Mouse (Mus musculus): ENCODE results near the gene Fam168b. TPM values are rescaled to one million over a fixed set of nuclear protein-coding genes. Genes with fewer than 3 reads are reported as not detected.
A peak's percentile ranks its signal among the peaks of the same experiment; 100 is the strongest.

Gene Fam168b
- 22.2 and 28.7 TPM in 2 replicates for polyA plus RNA-seq (2011; ENCODE audit: insufficient read depth, insufficient read length, low replicate concordance, missing spikeins)

DNA sequence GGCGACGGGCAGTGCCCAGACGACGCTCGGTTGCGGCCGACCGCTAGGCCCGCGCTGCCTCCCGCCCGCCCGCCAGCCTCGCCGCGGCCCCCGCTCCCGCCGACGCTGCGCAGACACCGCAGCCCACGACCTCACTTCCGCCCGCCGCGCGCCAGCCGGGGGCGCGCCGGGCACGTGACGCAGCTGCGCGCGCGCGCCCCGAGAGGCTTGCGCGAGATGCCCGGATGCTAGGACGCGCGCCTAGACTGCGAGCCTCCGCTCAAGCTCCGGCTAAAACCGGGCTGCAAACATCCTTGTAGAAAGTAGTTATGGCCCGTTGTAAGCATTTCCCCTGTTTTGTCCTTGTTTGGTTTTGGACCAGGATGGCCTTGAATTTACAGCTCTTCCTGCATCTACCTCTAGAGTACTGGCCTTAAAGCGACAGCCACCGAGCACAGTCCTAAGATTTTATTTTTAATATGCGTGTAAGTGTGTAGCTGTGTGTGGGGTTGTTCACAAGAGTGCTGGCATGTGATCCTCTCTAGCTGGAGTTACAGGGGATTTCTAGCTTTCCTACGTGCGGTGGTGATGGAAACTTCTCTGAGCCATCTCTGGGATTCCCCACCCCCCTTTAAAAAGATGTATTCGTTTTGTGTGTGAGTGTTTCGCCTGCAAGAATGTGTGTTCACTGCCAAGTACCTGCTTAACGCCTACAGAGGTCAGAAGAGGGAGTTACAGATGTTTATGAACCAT, at the start of gene Fam168b:
TSS of gene Fam168b (minus strand) at position 179 of the 732 bp plus-strand sequence.
- peak; percentile 85; the same call in 1 of the 2 replicates for TF ChIP-seq POLR2A (IDR thresholded peaks at IDR 0.05; ENCODE audit: borderline replicate concordance, control insufficient read depth, low read depth, low read length)
- TF ChIP-seq CTCF (IDR thresholded peaks at IDR 0.05; ENCODE audit: control insufficient read depth, insufficient read depth, low read length), result no peak
- H3K4me1 ChIP-seq (ENCODE audit: control insufficient read depth, insufficient read depth, low read length), result peaks cover 8% of the 10 kb centered on the region
- WGBS, result 2% methylated on average over 54 of the region's 59 CpGs

GRCm38 (mm10) chr1:34892466-34892865, 49.6 kb upstream of the Fam168b start:
- H3K4me1 ChIP-seq (ENCODE audit: control insufficient read depth, insufficient read depth, low read length), result no peaks in the 10 kb centered on the region
- no peak overlapping the region for H3K27ac ChIP-seq (ENCODE audit: control insufficient read depth, insufficient read depth, low read depth, low read length, poor library complexity)
- TF ChIP-seq CTCF (IDR thresholded peaks at IDR 0.05; ENCODE audit: control insufficient read depth, insufficient read depth, low read length), result no peak
- TF ChIP-seq POLR2A (IDR thresholded peaks at IDR 0.05; ENCODE audit: borderline replicate concordance, control insufficient read depth, low read depth, low read length), result no peak
- WGBS, result 90% methylated on average over 3 of the region's 3 CpGs
- no peak overlapping the region for H3K4me3 ChIP-seq (replicated peaks; ENCODE audit: control insufficient read depth, low read depth, low read length)

More for the DNA sequence above, at the start of gene Fam168b:
- peak within 1 kb of the TSS; percentile 98 for H3K27ac ChIP-seq (ENCODE audit: control insufficient read depth, insufficient read depth, low read depth, low read length, poor library complexity)
- H3K4me3 ChIP-seq (replicated peaks; ENCODE audit: control insufficient read depth, low read depth, low read length), result peak within 1 kb of the TSS; percentile 90

GRCm38 (mm10) chr1:34891559-34892289, 48.9 kb upstream of the Fam168b start:
- Histone ChIP-seq H3K4me1 (ENCODE audit: control insufficient read depth, insufficient read depth, low read length) (no peaks in the 10 kb centered on the region), H3K4me3 (replicated peaks; ENCODE audit: control insufficient read depth, low read depth, low read length) (no peak overlapping the region), H3K27ac (ENCODE audit: control insufficient read depth, insufficient read depth, low read depth, low read length, poor library complexity) (no peak overlapping the region)
- 61% methylated on average over 14 of the region's 14 CpGs for WGBS
- TF ChIP-seq POLR2A (IDR thresholded peaks at IDR 0.05; ENCODE audit: borderline replicate concordance, control insufficient read depth, low read depth, low read length) (no peak), CTCF (IDR thresholded peaks at IDR 0.05; ENCODE audit: control insufficient read depth, insufficient read depth, low read length) (0 out of 2 replicates have a peak, but pooled peaks have one; percentile 17)

GRCm38 (mm10) chr1:34883776-34884175, 40.9 kb upstream of the Fam168b start:
- no peak overlapping the region for H3K4me3 ChIP-seq (replicated peaks; ENCODE audit: control insufficient read depth, low read depth, low read length)
- H3K4me1 ChIP-seq (ENCODE audit: control insufficient read depth, insufficient read depth, low read length), result no peaks in the 10 kb centered on the region
- H3K27ac ChIP-seq (ENCODE audit: control insufficient read depth, insufficient read depth, low read depth, low read length, poor library complexity), result no peak overlapping the region
- TF ChIP-seq POLR2A (IDR thresholded peaks at IDR 0.05; ENCODE audit: borderline replicate concordance, control insufficient read depth, low read depth, low read length) (no peak), CTCF (IDR thresholded peaks at IDR 0.05; ENCODE audit: control insufficient read depth, insufficient read depth, low read length) (no peak)

DNA sequence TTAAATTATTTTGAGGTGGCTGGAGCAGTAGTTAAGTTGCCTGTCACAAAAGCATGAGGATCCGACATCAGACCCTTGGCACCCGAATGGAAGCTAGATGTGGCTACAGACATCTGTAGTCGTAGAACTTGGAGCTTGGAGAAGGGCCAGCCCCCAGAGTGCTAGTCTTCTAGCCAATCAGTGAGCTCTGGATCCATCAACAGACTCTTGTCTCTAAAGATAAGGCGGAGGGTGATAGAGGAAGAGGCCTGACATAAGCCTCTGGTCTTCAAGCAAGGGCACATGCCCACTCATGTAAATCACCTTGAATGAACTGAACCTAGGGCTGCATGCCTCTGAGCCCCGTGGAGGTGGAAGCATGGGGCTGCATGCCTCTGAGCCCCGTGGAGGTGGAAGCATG, 36.7 kb upstream of the Fam168b start:
- Histone ChIP-seq H3K4me3 (replicated peaks; ENCODE audit: control insufficient read depth, low read depth, low read length) (no peak overlapping the region), H3K4me1 (ENCODE audit: control insufficient read depth, insufficient read depth, low read length) (no peaks in the 10 kb centered on the region), H3K27ac (ENCODE audit: control insufficient read depth, insufficient read depth, low read depth, low read length, poor library complexity) (no peak overlapping the region)
- WGBS, result 75% methylated on average over 6 of the region's 6 CpGs
- TF ChIP-seq POLR2A (IDR thresholded peaks at IDR 0.05; ENCODE audit: borderline replicate concordance, control insufficient read depth, low read depth, low read length), result no peak
- no peak for TF ChIP-seq CTCF (IDR thresholded peaks at IDR 0.05; ENCODE audit: control insufficient read depth, insufficient read depth, low read length)

DNA sequence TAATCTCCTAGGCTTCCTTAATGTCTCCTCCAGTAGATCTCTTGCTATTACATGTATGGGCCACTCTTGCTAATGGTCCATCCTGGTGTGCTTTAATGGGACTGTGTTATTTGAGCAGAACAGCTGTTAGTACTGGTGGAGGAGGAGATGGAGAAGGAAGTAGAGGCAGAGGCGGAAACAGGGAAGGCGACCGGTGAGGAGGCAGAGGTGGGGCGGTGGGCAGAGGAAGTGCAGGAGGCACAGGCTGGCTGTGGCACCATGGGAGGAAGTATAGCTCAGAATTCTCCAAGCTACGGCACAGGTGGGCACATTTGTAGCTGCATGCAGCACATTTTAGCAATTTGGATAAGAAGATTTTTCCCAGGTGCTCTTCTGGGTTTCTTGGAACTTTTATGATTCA, 30.7 kb upstream of the Fam168b start:
- no peak overlapping the region for H3K4me3 ChIP-seq (replicated peaks; ENCODE audit: control insufficient read depth, low read depth, low read length)
- WGBS, result 55% methylated on average over 5 of the region's 5 CpGs
- TF ChIP-seq POLR2A (IDR thresholded peaks at IDR 0.05; ENCODE audit: borderline replicate concordance, control insufficient read depth, low read depth, low read length) (no peak), CTCF (IDR thresholded peaks at IDR 0.05; ENCODE audit: control insufficient read depth, insufficient read depth, low read length) (no peak)

DNA sequence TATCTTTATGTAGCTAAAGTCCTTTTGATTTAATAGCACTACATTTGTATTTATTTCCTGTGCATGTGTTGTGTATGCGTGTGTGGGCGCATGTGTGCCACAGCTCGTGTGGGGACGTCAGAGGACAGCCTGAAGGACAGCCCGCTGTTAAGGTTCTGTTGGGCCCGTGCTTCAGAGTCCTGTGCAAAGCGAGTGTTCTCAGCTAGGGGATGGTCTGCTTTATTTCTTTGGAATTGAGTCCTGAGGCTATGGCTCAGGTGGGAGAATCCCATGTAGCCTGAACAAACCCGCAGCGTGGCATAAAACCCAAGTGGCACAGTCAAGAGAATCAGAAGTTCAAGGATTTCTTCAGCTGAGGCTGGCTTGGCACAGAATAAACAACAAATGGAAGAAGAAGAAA, 28.3 kb upstream of the Fam168b start:
- no peak for TF ChIP-seq POLR2A (IDR thresholded peaks at IDR 0.05; ENCODE audit: borderline replicate concordance, control insufficient read depth, low read depth, low read length)
- no peak for TF ChIP-seq CTCF (IDR thresholded peaks at IDR 0.05; ENCODE audit: control insufficient read depth, insufficient read depth, low read length)
- no peak overlapping the region for H3K27ac ChIP-seq (ENCODE audit: control insufficient read depth, insufficient read depth, low read depth, low read length, poor library complexity)
- no peak overlapping the region for H3K4me3 ChIP-seq (replicated peaks; ENCODE audit: control insufficient read depth, low read depth, low read length)
- H3K4me1 ChIP-seq (ENCODE audit: control insufficient read depth, insufficient read depth, low read length), result no peaks in the 10 kb centered on the region
- 92% methylated on average over 9 of the region's 9 CpGs for WGBS

More for the DNA sequence above, 30.7 kb upstream of the Fam168b start:
- H3K4me1 ChIP-seq (ENCODE audit: control insufficient read depth, insufficient read depth, low read length), result no peaks in the 10 kb centered on the region
- H3K27ac ChIP-seq (ENCODE audit: control insufficient read depth, insufficient read depth, low read depth, low read length, poor library complexity), result no peak overlapping the region

DNA sequence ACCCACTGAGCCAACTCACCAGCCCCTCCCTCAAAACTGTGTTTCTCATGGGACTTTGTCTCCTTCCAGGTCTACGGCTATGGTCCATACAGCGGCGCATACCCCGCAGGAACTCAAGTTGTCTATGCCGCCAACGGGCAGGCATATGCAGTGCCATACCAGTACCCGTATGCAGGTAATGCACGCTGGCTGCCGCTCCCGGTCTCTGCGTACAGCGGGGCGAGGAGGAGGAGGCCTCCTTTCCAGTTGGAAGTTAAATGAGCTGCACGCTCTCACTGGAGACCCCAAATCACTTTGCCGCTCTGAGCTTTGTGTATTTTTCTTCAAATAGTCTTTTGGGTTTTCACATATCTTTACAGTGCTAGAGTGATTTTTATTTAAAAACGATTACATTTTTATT, 26.4 kb upstream of the Fam168b start:
- Histone ChIP-seq H3K27ac (ENCODE audit: control insufficient read depth, insufficient read depth, low read depth, low read length, poor library complexity) (no peak overlapping the region), H3K4me1 (ENCODE audit: control insufficient read depth, insufficient read depth, low read length) (no peaks in the 10 kb centered on the region)
- 93% methylated on average over 16 of the region's 16 CpGs for WGBS

More for the DNA sequence above, 26.4 kb upstream of the Fam168b start:
- no peak for TF ChIP-seq CTCF (IDR thresholded peaks at IDR 0.05; ENCODE audit: control insufficient read depth, insufficient read depth, low read length)
- no peak for TF ChIP-seq POLR2A (IDR thresholded peaks at IDR 0.05; ENCODE audit: borderline replicate concordance, control insufficient read depth, low read depth, low read length)
- H3K4me3 ChIP-seq (replicated peaks; ENCODE audit: control insufficient read depth, low read depth, low read length), result no peak overlapping the region
